Mouse (Mus musculus) bone marrow, adult 2 months (tissue): ENCODE data around the gene Ank2. TPM values are rescaled to one million over a fixed set of nuclear protein-coding genes. Genes with fewer than 3 reads are reported as not detected.

Experiments
- H3K27ac ChIP-seq: fragments of 200-500 bp; 2 replicates; pipeline ENCODE4 v1.5.1; 2012; ENCODE audit warnings: low read depth, mild to moderate bottlenecking, control low read depth, inconsistent platforms, low read length; ENCODE audit not compliant: control insufficient read depth, poor library complexity, insufficient read depth
- H3K4me1 ChIP-seq: fragments of 200-500 bp; 2 replicates; pipeline ENCODE4 v1.6.1; 2011; ENCODE audit warnings: low read length; ENCODE audit not compliant: control insufficient read depth, insufficient read depth
- H3K4me3 ChIP-seq: fragments of 200-500 bp; replicated peaks from 2 replicates; pipeline ENCODE3; 2011; ENCODE audit warnings: mild to moderate bottlenecking, low read depth, low read length, control low read depth; ENCODE audit not compliant: control insufficient read depth
- CTCF ChIP-seq: fragments of 200-500 bp; IDR thresholded peaks from 2 replicates; pipeline ENCODE4 v1.5.1; 2011; ENCODE audit warnings: low read length, control low read depth; ENCODE audit not compliant: control insufficient read depth, insufficient read depth
- POLR2A ChIP-seq: fragments of 200-500 bp; IDR thresholded peaks from 2 replicates; pipeline ENCODE4 v1.6.1; 2011; ENCODE audit warnings: low read depth, mild to moderate bottlenecking, control low read depth, low read length, borderline replicate concordance; ENCODE audit not compliant: control insufficient read depth
- WGBS: fragments of 180-500 bp; shearing (Covaris S2); methylation state at CpG from one replicate; pipeline ENCODE4 v1.1.7; 2018; 5-methylcytosine and 5-hydroxymethylcytosine counted together
- polyA plus RNA-seq: library from polyadenylated mRNA; stranded (reverse); fragments of >200 nt; gene quantifications from 2 replicates; pipeline ENCODE4 v1.2.4, GENCODE M21; 2011; ENCODE audit warnings: low replicate concordance; ENCODE audit not compliant: missing spikeins, insufficient read depth, insufficient read length

The Ank2 gene
- polyA plus RNA-seq, 1 experiment = 5.5 TPM

GRCm38 (mm10) chr3:127320311-127320710 lies 178.8 kb downstream of the Ank2 start:
- 60% methylated on average over 8 of the region's 8 CpGs for WGBS
- no peak for TF ChIP-seq POLR2A
- TF ChIP-seq CTCF = no peak
- H3K4me1 ChIP-seq = no peaks in the 10 kb centered on the region
- no peak overlapping the region for H3K27ac ChIP-seq
- H3K4me3 ChIP-seq = no peak overlapping the region

GRCm38 (mm10) chr3:127317641-127318040 lies 181.5 kb downstream of the Ank2 start:
- 87% methylated on average over 6 of the region's 6 CpGs for WGBS
- TF ChIP-seq CTCF (no peak), POLR2A (no peak)
- H3K4me3 ChIP-seq = no peak overlapping the region
- H3K27ac ChIP-seq = no peak overlapping the region
- no peaks in the 10 kb centered on the region for H3K4me1 ChIP-seq

- TF ChIP-seq POLR2A (no peak), CTCF (no peak)
- Histone ChIP-seq H3K27ac (no peak overlapping the region), H3K4me3 (no peak overlapping the region), H3K4me1 (no peaks in the 10 kb centered on the region)
- 73% methylated on average over 2 of the region's 2 CpGs for WGBS
Measured at GRCm38 (mm10) chr3:127316717-127317116, 182.4 kb downstream of the Ank2 start.

- Histone ChIP-seq H3K4me1 (no peaks in the 10 kb centered on the region), H3K4me3 (no peak overlapping the region), H3K27ac (no peak overlapping the region)
- TF ChIP-seq CTCF = no peak
- TF ChIP-seq POLR2A = no peak
- 78% methylated on average over 6 of the region's 6 CpGs for WGBS
Measured at GRCm38 (mm10) chr3:127311521-127311920, 187.6 kb downstream of the Ank2 start.

GRCm38 (mm10) chr3:127310079-127310478 lies 189.1 kb downstream of the Ank2 start:
- no peak overlapping the region for H3K27ac ChIP-seq
- no peaks in the 10 kb centered on the region for H3K4me1 ChIP-seq
- whole genome bisulfite sequencing = 70% methylated on average over 3 of the region's 3 CpGs

GRCm38 (mm10) chr3:127303957-127304553 lies 195.1 kb downstream of the Ank2 start:
- Histone ChIP-seq H3K27ac (no peak overlapping the region), H3K4me1 (no peaks in the 10 kb centered on the region), H3K4me3 (no peak overlapping the region)
- WGBS = 80% methylated on average over 6 of the region's 6 CpGs
- TF ChIP-seq CTCF = no peak
- no peak for TF ChIP-seq POLR2A

More at GRCm38 (mm10) chr3:127310079-127310478, 189.1 kb downstream of the Ank2 start:
- no peak overlapping the region for H3K4me3 ChIP-seq
- no peak for TF ChIP-seq CTCF
- TF ChIP-seq POLR2A = no peak

- Histone ChIP-seq H3K4me1 (no peaks in the 10 kb centered on the region), H3K4me3 (no peak overlapping the region), H3K27ac (no peak overlapping the region)
- TF ChIP-seq CTCF (no peak), POLR2A (no peak)
- 84% methylated on average over 4 of the region's 4 CpGs for WGBS
Measured at GRCm38 (mm10) chr3:127303041-127303440, 196.1 kb downstream of the Ank2 start.

- Histone ChIP-seq H3K4me3 (no peak overlapping the region), H3K27ac (no peak overlapping the region), H3K4me1 (no peaks in the 10 kb centered on the region)
- TF ChIP-seq POLR2A (no peak), CTCF (no peak)
Measured at GRCm38 (mm10) chr3:127300790-127301189, 198.4 kb downstream of the Ank2 start.

- Histone ChIP-seq H3K4me3 (no peak overlapping the region), H3K27ac (no peak overlapping the region), H3K4me1 (no peaks in the 10 kb centered on the region)
- 73% methylated on average over 6 of the region's 6 CpGs for WGBS
- no peak for TF ChIP-seq CTCF
- no peak for TF ChIP-seq POLR2A
Measured at GRCm38 (mm10) chr3:127295921-127296320, 203.2 kb downstream of the Ank2 start.
